Mouse (Mus musculus): ENCODE results near the gene Med27. TPM values are rescaled to one million over a fixed set of nuclear protein-coding genes. Genes with fewer than 3 reads are reported as not detected.

Med27 gene
- total RNA-seq, 2 experiments from 2014 or later = 38.9 to 39.3 TPM

DNA sequence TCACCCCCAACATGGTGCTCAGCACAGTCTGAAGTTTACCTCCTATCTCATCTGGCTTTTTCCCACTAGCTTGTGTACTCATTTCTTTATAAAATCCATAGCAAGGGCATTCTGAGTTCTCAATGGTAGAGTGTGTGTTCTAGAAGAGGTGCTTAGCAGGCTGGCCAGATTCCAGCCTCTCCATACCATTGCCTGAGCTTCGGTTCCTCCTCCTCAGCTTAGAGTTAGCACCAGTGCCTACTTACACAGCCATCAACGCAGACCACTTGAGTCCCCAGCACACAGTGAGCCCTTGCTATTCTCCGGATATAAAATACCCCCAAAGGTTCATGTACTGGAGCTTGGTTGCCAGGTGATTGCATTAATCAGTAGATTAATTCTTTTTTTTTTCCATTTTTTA, 54.2 kb downstream of the Med27 start:
- Histone ChIP-seq H3K27ac (no peak overlapping the region; the same call in 1 of the 2 replicates), H3K4me3 (no peak overlapping the region)
- no peak for DNase-seq (ENCODE audit: extremely low spot score in 1 of 2, low spot score in 2 of 2)
- no peak for TF ChIP-seq CTCF (IDR thresholded peaks at IDR 0.05)
- intact Hi-C loops (cut with DNase I) = loop anchor here (5.0 kb wide), 2 partner anchors 66 to 149 kb away; partner anchors contain the start of gene Ntng2

DNA sequence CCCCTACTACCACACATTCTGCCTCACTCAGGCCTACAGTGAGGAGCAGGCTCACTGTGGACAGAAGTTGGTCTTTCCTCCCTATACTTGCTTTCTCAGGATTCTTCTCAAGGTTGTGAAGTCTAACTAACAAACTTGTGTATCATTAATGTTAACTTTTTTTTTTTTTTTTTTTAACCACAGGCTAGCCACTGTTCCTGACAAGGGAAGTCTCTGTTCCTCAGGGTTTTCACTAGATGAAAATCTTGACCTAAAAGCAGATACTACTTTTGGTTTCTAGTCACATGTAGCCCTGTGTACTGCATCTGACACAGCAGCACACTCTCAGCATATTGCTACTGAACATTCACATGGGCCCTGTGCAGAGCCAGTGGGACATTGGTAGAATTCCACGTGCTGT, 55.2 kb downstream of the Med27 start:
- TF ChIP-seq CTCF (IDR thresholded peaks at IDR 0.05) = no peak
- intact Hi-C loops (cut with DNase I) = loop anchor here (5.0 kb wide), 2 partner anchors 65 to 150 kb away; partner anchors contain the start of gene Ntng2
- no peak overlapping the region for H3K27ac ChIP-seq
- DNase-seq (ENCODE audit: extremely low spot score in 1 of 2, low spot score in 2 of 2) = no peak
- H3K4me3 ChIP-seq = no peak overlapping the region

DNA sequence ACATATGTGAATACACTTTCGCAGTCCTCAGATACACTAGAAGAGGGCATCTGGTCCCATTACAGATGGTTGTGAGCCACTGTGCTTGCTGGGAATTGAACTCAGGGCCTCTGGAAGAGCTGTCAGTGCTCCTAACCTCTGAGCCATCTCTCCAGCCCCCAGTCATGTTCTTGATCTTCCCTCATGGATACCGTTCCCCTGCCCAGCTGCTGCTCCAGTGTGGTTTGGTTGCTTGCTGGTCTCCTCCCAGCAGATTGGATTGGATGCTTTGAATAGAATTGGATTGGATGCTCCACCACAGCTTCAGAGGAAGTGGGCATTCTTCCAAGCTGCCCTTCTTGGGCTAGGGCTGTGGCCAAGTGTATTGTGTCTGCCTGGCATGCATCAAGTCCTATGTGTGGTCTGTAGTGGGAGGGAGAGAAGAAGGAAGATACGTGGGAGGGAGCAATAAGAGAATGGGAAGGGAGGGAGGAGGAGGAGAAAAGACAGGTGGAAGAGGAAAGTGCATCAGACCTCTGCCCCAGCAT, 56.0 kb downstream of the Med27 start:
- no peak for DNase-seq (ENCODE audit: extremely low spot score in 1 of 2, low spot score in 2 of 2)
- TF ChIP-seq CTCF (IDR thresholded peaks at IDR 0.05) = no peak
- H3K27ac ChIP-seq = no peak overlapping the region
- intact Hi-C loops (cut with DNase I) = loop anchor here (5.0 kb wide), 2 partner anchors 65 to 150 kb away; partner anchors contain the start of gene Ntng2
- H3K4me3 ChIP-seq = no peak overlapping the region

DNA sequence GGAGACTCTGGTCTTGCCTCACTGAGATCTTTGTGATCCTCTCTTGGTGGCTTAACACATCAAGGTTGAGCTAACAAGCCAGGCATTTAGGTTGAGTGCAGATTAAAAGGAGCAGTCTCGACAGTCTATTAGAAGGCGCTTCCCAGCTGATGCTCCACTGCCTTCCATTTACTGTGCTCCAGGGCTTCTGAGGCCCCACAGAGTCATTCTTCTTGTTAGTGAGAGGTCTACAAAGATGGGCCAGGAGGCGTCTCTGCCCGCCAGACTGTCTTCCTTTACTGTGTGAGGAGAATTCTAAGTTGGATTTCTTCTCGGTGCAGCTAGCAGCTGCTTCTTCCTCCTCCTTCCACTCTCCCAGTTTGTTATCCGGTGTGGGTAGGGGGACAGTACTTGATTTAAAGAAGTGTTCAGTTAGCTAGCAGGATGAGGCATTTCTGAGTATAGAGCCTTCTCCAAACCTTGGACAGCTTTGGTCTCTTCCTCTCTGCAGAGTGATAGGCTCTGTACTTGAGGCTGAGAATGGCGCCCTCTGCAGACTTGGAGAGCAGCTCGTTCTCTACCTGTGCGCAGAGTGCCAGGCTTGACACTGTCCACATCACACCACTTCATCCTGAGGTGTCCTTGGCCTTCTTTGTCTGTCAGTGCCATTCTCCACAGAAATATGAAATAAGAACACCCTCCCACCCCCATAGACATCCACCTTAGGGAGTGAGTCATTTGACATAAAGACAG, 57.3 kb downstream of the Med27 start:
- Histone ChIP-seq H3K4me3 (no peak overlapping the region), H3K27ac (no peak overlapping the region)
- DNase-seq (ENCODE audit: extremely low spot score in 1 of 2, low spot score in 2 of 2) = no peak
- peak; percentile 37 for TF ChIP-seq CTCF (IDR thresholded peaks at IDR 0.05)
- intact Hi-C loops (cut with DNase I) = loop anchor here (5.0 kb wide), 2 partner anchors 63 to 152 kb away; partner anchors contain the start of gene Ntng2

DNA sequence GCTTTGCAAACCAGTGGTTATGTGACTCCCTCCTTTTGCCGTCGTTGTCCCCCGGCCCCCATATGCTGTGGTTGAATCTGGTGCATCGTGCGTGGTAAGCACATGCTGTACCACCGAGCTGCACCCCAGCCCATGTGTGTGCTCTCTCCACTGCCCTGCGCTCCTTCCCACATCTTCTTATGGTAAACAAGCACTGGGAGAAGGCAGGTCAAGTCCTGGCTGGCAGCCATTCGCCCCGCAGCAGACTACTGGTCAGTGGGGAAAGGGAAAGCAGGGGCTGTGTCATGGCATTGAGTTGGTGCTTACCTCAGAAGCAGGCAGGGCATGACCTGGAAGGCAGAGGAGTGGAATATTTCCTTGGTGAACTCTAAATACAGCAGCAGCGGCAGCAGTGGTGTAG, 58.3 kb downstream of the Med27 start:
- H3K27ac ChIP-seq = no peak overlapping the region; the same call in 1 of the 2 replicates
- no peak for TF ChIP-seq CTCF (IDR thresholded peaks at IDR 0.05)
- no peak overlapping the region for H3K4me3 ChIP-seq
- no peak for DNase-seq (ENCODE audit: extremely low spot score in 1 of 2, low spot score in 2 of 2)
- intact Hi-C loops (cut with DNase I) = loop anchor here (5.0 kb wide), 2 partner anchors 62 to 153 kb away; partner anchors contain the start of gene Ntng2

DNA sequence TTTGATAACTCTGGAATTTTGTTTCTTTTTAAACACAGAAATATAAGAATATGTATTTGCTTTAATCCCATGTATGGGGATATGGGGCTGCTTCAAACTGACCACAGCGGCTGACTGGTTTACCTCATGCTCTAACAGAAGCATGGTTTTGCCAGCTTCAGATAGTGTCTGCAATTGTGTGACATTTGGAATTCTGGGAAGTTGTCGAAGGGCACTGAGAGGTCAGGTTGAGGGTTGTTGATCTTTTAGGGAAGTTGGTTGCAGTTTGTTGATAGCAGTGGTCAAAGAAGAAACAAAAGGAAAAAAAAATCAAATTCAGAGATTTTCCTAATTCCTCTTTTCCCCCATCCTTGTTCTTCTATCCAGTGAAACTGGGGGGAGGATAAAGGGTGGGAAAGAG, 59.2 kb downstream of the Med27 start:
- Histone ChIP-seq H3K4me3 (no peak overlapping the region), H3K27ac (no peak overlapping the region)
- intact Hi-C loops (cut with DNase I) = no loop called here
- DNase-seq (ENCODE audit: extremely low spot score in 1 of 2, low spot score in 2 of 2) = no peak
- no peak for TF ChIP-seq CTCF (IDR thresholded peaks at IDR 0.05)

DNA sequence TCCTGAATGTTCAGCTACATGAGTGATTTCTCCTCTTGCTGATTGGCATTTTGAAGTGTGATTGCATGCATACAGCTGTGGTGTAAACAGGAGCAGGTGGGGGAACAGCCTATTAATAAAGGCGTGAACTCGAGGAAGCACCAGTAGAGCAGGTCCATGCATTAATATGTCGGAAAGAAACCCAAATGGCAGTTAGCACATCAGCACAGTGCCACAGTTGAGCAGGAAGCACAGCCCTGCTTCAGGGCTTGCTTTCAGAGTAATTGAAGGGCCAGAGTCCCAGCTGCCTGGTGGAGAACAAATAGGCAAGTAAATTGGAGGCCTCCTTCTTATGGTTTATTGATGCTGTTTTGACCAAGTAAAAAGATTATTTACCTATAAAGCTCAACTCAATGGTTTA, 60.7 kb downstream of the Med27 start:
- TF ChIP-seq CTCF (IDR thresholded peaks at IDR 0.05) = no peak
- DNase-seq (ENCODE audit: extremely low spot score in 1 of 2, low spot score in 2 of 2) = no peak
- intact Hi-C loops (cut with DNase I) = no loop called here
- no peak overlapping the region for H3K4me3 ChIP-seq
- H3K27ac ChIP-seq = no peak overlapping the region

DNA sequence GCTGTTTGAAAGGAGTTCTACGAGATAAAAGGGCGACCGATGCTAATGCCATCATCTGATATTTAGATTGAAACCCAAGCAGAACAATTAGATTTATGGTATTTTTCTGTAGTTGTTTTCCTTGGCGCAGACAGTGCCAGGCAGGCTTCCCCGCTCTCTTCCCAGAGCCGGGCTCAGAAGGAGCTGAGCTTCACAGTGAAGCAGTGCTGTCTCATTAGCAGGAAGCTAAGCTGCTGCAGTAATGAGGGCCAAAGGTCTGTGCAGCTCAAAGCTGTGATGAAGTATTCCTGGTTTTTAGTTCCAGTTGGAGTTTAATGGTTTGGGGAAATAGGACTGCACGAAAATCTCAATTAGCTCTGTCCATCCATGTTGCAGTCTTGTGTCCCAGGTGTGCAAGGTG, 61.1 kb downstream of the Med27 start:
- no peak overlapping the region for H3K27ac ChIP-seq
- intact Hi-C loops (cut with DNase I) = no loop called here
- no peak overlapping the region for H3K4me3 ChIP-seq
- DNase-seq (ENCODE audit: extremely low spot score in 1 of 2, low spot score in 2 of 2) = no peak
- TF ChIP-seq CTCF (IDR thresholded peaks at IDR 0.05) = no peak

DNA sequence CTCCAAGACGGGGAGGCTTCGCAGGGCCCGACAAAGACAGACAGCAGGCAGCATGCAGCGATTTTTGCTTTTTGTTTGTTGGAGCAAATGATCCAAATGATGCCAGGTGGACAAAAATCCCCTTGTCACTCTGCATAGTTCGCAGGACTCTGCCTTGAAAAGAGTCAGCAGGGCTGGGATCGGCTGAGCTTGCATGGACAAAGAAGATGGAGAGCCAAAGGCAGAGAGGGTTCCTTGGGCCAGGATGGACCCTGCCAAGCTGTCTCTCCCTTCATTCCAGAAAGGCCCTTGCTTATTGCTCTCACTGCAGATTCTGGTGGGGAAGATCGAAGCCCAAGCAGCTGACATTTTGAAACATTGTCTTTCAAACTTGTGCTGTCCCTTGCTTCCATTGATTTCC, 64.3 kb downstream of the Med27 start:
- intact Hi-C loops (cut with DNase I) = no loop called here
- Histone ChIP-seq H3K27ac (no peak overlapping the region), H3K4me3 (no peak overlapping the region)
- no peak for DNase-seq (ENCODE audit: extremely low spot score in 1 of 2, low spot score in 2 of 2)
- TF ChIP-seq CTCF (IDR thresholded peaks at IDR 0.05) = no peak

DNA sequence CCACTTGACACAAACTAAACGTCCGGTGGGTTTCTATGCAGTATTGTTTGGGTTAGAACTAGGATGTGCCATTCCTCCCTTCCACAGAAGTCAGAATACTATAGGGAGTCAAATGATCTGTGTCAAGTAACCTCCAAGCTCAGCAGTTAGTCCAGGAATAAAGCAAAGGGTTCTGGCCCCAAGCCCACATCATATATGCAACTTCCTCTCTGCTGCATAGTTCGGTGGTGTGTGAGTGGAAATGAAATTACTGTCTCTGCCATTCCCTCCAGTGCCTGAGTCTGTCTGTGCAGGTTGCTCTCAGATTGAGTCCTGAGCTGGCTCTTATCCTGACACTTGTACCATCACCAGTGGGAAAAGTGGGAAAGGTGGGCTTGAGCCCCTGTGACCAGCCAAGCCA, 65.8 kb downstream of the Med27 start:
- H3K4me3 ChIP-seq = no peak overlapping the region
- DNase-seq (ENCODE audit: extremely low spot score in 1 of 2, low spot score in 2 of 2) = no peak
- intact Hi-C loops (cut with DNase I) = no loop called here
- no peak for TF ChIP-seq CTCF (IDR thresholded peaks at IDR 0.05)
- no peak overlapping the region for H3K27ac ChIP-seq

DNA sequence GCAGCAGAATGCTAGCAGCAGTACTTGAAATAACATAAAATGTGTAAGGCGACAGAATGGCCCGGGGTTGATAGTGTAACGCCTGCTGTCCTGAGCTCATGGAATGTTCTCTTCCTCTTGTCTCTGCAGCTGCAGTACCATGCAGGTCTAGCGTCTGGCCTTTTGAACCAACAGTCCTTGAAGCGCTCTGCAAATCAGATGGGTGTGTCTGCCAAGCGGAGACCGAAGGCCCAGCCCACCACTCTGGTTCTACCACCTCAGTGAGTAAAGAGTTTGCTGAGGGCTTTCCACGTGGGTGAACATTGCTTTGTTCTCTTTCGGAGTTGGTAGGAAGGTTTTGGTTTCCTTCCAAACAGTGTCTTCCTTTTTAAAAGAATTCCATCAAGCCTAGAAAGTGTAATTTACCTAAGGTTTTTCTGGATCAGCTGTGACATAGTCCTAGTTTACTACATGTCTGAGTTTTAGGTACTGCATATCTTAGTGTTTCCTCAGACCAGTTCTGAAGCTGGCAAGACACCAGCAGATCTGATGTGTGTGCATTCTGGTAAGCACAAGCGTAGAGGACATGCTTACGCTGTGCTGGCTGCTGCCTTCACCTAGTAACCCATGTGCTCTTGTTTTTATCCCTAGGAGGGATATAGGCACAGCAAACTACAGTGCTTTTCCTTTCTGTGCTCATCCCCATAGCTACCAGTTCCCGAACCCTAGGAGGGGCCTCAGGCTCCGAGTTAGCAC, 66.8 kb downstream of the Med27 start:
- no peak for TF ChIP-seq CTCF (IDR thresholded peaks at IDR 0.05)
- no peak overlapping the region for H3K27ac ChIP-seq
- intact Hi-C loops (cut with DNase I) = no loop called here
- DNase-seq (ENCODE audit: extremely low spot score in 1 of 2, low spot score in 2 of 2) = no peak
- H3K4me3 ChIP-seq = no peak overlapping the region

DNA sequence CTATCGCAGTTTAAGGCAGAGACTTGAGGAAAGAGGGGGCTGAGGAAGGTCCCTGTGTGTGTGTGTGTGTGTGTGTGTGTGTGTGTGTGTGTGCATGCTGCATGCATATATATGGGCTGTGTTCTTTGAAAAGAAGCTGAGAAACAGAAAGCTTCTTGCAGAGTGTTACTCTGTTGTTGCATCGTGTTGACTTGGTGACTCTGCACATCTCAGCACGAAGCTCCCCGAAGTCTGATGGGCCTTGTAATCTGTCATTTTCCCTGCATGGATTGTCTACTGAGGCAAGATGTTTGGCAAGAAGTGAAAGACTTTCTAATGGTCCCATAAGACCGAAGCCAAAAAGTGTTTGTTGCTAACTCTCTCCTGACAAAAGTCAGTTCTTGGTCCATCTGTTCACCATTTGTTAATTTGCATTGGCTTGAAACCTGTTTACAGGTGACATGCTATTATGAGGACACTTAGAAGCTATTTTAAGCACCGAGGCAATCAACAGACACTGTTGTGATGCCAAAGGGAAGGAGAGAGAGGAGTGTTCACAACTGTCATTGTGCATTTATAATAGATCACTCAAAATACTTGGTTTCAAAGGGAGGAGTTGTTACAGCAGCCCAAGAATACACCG, 68.3 kb downstream of the Med27 start:
- intact Hi-C loops (cut with DNase I) = no loop called here
- no peak for TF ChIP-seq CTCF (IDR thresholded peaks at IDR 0.05)
- no peak for DNase-seq (ENCODE audit: extremely low spot score in 1 of 2, low spot score in 2 of 2)
- Histone ChIP-seq H3K4me3 (no peak overlapping the region), H3K27ac (no peak overlapping the region)

Measured in left cerebral cortex, adult 2 months (tissue).